Mouse (Mus musculus): ENCODE results near the gene Psmb8. TPM values are rescaled to one million over a fixed set of nuclear protein-coding genes. Genes with fewer than 3 reads are reported as not detected.

Gene Psmb8
- total RNA-seq, 2 experiments from 2014 or later = 2.9 to 3.4 TPM

DNA sequence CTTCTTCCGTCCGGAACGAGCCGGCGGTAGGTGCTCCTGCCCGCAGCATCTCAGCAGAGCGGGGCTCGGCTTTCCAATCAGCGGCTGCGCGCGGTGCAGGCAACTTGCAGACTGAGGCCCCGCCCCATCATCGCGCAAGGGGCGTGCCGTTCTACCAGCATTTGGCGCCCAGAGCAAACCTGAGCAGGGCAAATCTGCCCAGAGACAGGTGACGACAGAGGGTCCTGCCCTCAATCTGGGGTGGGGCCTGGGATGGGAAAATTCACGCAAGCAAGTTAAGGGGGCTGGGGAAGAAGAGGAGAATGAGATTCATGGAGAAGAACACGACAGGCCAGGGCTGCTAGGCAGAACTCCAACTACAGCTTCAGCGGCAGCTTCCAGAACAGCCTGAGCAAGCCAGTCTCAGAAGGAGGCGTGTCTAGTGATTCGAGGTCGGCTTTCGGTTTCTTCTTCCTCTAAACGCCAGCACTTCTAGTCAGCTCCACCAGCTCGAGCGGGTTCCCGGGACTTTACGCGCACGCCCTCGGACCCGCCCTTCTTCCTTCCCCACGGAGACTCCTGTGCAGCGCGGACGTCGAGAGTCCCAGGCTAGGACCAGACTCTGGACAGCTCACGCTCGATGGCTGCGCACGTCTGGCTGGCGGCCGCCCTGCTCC lies 10.1 kb upstream of the Psmb8 start, which contains the start of the genes Tap1 and Psmb9:
Tap1 (plus strand) TSS at position 293 of the 656 bp plus-strand sequence.
Psmb9 (minus strand) TSS at position 504 of the 656 bp plus-strand sequence.
- DNase-seq = peak; percentile 95
- intact Hi-C loops (cut with DNase I; ENCODE audit: low total_unique reads) = no loop called here

DNA sequence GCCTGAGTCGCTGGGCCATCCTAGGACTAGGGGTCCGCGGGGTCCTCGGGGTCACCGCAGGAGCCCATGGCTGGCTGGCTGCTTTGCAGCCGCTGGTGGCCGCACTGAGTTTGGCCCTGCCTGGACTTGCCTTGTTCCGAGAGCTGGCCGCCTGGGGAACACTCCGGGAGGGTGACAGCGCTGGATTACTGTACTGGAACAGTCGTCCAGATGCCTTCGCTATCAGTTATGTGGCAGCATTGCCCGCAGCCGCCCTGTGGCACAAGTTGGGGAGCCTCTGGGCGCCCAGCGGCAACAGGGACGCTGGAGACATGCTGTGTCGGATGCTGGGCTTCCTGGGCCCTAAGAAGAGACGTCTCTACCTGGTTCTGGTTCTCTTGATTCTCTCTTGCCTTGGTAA lies 9.5 kb upstream of the Psmb8 start:
- no peak for DNase-seq
- intact Hi-C loops (cut with DNase I; ENCODE audit: low total_unique reads) = no loop called here

DNA sequence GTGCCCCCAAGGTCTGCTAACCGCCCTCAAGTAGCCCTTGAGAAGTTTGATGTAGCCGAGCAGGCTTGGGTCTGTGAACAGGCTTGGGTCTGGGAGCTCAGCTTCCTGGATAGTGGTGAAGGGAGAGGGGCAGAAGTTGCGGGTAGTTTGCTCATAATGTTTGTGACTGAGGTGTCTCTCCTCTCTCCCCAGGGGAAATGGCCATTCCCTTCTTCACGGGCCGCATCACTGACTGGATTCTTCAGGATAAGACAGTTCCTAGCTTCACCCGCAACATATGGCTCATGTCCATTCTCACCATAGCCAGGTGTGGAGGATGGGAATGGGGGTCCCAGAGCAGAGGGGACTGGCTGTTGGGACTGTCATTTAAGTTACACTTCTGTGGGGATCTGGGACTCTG lies 8.5 kb upstream of the Psmb8 start:
- intact Hi-C loops (cut with DNase I; ENCODE audit: low total_unique reads) = no loop called here
- DNase-seq = no peak

DNA sequence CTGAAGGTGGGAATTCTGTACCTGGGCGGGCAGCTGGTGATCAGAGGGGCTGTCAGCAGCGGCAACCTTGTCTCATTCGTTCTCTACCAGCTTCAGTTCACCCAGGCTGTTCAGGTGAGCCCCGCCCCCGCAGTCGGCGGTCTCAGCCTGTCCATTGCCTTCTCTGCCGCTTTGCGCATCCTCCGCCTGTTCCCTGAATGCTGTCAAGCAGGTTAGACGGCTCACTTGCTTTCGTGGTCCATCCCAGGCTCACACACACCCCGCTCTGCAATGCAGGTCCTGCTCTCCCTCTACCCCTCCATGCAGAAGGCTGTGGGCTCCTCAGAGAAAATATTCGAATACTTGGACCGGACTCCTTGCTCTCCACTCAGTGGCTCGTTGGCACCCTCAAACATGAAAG lies 4.7 kb upstream of the Psmb8 start:
- DNase-seq = no peak
- intact Hi-C loops (cut with DNase I; ENCODE audit: low total_unique reads) = no loop called here

DNA sequence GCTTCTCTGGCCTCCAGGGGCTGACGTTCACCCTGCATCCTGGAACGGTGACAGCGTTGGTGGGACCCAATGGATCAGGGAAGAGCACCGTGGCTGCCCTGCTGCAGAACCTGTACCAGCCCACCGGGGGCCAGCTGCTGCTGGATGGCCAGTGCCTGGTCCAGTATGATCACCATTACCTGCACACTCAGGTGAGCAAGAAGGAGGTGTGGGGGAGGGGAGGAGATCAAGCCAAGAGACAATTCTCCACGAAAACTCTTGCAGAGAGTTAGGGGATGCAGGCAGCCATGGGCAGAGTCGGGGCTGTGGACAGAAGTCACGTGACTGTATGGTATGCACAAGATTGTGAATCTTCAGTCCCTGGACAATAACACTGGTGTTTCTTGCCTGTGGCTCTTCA lies 4.1 kb upstream of the Psmb8 start:
- no peak for DNase-seq

DNA sequence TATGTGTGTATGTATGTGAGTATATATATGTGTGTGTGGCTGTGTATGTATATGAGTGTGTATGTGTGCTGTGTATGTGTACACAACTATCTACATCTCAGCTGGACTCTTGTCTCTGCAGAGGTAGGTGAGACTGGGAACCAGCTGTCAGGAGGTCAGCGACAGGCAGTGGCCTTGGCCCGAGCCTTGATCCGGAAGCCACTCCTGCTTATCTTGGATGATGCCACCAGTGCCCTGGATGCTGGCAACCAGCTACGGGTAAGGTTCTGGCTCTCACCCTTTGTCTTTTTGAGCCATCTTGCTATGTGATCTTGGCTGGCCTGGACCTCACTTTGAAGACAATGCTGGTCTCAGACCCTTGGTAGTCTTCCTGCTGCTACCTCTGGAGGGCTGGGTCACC lies 2.8 kb upstream of the Psmb8 start:
- DNase-seq = no peak
- intact Hi-C loops (cut with DNase I; ENCODE audit: low total_unique reads) = no loop called here

More for the DNA sequence above, 4.1 kb upstream of the Psmb8 start:
- intact Hi-C loops (cut with DNase I; ENCODE audit: low total_unique reads) = no loop called here

DNA sequence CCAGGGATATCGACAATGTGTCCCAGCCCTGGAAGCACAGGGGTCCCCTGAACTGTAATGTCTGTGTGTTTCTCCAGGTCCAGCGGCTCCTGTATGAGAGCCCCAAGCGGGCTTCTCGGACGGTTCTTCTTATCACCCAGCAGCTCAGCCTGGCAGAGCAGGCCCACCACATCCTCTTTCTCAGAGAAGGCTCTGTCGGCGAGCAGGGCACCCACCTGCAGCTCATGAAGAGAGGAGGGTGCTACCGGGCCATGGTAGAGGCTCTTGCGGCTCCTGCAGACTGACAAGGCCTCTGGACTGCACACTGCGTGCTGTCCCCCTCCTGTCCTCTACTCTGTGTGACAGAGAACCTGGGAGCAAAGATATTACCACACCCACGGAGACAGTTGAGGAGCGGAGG lies 1.0 kb upstream of the Psmb8 start:
- DNase-seq = no peak
- intact Hi-C loops (cut with DNase I; ENCODE audit: low total_unique reads) = no loop called here

DNA sequence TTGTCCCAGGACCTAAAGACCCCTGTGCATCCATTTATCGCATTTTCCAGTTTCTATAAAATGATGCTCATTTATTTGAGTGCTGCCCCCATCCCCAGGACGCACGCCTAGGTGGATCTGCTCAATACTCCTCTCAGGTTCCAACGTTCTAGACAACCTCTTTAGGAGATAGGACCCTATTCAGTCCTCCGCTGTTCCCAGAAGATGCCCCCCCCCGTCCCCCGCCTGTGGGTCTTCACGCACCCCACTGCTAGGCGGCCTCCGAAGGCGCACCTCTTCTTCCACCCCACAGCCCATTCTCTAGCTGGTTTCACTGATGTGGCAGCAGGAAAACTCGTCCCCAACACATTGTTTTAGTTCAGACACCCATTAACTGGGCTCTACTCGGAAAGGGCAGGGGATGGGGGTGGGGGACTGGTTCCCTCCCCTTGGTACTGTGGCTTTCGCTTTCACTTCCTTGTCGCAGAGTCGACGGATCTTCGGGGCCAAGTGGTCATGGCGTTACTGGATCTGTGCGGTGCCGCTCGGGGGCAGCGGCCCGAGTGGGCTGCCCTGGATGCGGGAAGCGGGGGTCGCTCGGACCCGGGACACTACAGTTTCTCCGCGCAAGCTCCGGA lies 491 bp downstream of the Psmb8 start:
- peak; percentile 35 for DNase-seq

DNA sequence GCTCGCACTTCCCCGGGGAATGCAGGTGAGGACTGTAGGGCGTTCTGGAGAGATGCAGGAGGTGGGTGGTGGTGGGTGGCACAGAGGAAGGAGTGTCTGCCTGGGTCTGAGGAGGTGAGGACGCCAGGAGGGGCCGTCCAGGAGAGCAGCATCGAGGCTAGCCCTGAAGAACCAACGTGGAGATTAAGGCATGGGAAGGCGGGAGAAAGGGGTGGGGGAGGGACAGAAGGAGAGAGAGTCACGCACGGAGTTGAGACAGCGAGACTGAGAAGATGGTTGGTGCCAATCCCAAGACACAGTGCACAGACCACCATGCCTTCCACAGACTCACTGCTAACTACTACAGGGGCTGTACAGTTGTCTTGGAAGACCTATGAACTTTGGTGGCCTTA lies 996 bp downstream of the Psmb8 start:
- intact Hi-C loops (cut with DNase I; ENCODE audit: low total_unique reads) = no loop called here
- no peak for DNase-seq

More for the DNA sequence above, 491 bp downstream of the Psmb8 start:
- intact Hi-C loops (cut with DNase I; ENCODE audit: low total_unique reads) = no loop called here

DNA sequence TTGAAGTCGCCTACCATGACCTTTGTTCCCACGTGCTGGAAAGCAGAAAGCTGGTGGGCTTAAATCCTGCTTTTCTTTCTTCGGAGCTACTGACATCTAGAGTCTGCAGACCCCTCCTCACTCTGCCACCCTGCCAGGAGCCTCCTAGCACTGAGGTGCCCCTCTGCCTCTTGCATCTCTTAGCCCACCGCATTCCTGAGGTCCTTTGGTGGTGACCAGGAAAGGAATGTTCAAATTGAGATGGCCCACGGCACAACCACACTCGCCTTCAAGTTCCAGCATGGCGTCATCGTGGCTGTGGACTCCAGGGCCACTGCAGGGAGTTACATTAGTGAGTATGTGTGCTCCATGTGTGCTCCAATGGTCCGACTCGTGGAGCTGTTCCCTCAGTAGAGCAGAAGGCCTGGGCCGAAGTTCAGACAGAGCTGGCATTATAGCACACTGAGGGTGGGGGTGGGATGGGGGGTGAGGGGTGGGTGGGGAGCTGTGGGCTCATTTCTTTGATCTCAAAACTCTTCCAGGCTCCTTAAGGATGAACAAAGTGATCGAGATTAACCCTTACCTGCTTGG lies 1.6 kb downstream of the Psmb8 start:
- intact Hi-C loops (cut with DNase I; ENCODE audit: low total_unique reads) = no loop called here

DNA sequence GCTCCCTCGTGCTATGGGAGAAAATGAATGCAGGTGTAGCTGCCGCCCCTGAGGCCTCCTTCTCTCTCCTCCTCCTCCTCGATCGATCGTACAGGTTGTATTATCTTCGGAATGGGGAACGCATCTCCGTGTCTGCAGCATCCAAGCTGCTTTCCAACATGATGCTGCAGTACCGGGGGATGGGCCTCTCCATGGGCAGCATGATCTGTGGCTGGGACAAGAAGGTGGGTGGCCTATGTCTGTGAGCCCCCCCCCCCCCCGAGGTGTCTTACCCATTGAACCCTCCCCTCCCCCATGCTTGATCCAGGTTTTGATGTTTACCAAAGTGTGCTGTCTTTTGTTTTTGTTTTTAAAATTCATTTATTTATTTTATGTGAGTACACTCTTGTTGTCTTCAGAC lies 2.5 kb downstream of the Psmb8 start:
- DNase-seq = no peak
- intact Hi-C loops (cut with DNase I; ENCODE audit: low total_unique reads) = no loop called here

More for the DNA sequence above, 1.6 kb downstream of the Psmb8 start:
- DNase-seq = no peak

DNA sequence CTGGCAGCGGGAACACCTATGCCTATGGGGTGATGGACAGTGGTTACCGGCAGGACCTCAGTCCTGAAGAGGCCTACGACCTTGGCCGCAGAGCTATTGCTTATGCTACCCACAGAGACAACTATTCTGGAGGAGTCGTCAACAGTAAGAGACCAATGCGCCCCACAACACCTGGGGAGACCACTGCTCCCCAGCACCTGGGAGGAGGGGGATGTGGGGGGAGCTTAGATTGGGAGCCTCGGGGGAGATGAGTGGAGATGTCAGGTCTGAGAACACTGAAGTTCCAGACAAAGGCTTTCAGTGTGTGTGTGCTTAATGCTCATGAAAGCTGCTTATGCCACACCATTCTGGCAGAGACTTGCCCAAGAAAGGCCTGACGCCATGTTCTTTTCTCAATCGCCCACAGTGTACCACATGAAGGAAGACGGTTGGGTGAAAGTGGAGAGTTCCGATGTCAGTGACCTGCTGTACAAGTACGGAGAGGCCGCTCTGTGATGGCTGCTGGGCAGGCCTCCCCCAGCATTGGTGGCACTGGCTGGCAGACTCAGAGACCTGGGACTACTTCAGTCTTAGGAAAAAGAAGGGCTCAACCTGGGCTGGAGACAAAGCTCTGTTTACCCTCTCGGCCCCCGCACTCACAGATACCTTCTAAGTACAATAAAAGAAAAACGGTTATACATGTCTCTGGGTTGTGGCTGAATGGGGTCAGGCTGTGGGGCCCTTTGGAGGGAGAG lies 3.4 kb downstream of the Psmb8 start:
- no peak for DNase-seq
- intact Hi-C loops (cut with DNase I; ENCODE audit: low total_unique reads) = no loop called here

DNA sequence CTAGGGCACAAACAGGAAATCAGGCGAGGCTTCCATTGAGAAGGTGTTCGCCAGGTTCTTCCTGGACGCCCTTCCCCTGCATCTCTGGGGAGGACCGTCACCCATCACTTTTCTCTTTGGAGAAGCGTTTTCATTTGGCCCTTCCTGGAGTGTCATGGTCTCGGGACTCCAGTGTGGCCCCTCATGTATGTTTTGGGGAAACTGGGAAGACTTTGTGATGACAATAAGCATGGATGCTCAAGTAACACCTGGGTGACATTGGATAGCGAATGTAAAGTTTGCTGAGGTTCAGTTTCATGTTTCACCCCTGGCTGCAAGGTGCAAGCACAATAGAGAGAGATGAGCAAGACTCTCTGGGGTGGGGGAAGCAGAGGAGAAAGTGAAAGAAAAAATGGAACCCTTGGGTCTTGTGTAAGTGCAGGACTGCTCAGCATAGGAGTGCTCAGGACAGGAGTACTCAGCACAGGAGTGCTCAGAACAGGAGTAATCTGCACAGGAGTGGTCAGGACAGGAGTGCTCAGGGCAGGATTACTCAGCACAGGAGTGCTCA lies 4.1 kb downstream of the Psmb8 start:
- intact Hi-C loops (cut with DNase I; ENCODE audit: low total_unique reads) = no loop called here
- no peak for DNase-seq

DNA sequence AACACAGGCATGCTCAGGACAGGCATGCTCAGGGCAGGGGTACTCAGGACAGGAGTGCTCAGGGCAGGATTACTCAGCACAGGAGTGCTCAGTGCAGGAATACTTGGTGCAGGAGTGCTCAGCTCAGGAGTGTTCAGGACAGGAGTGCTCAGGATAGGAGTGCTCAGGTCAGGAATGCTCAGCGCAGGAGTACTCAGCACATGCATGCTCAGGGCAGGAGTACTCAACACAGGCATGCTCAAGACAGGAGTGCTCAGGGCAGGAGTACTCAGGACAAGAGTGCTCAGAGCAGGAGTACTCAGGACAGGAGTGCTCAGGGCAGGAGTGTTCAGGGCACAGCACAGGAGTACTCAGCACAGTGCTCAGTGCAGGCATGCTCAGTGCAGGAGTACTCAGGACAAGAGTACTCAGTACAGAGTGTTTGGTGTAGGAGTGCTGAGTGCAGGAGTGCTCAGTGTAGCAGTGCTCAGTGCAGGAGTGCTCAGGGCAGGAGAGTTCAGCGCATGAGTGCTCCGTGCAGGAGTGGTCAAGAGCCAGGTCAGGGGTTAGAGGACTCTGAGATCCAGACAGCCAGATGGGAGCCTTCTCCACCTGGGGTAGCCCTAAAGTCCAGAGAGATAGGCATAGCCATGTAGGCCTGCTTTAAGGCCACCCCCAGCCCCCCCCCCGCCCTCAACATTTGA lies 5.4 kb downstream of the Psmb8 start:
- DNase-seq = no peak
- intact Hi-C loops (cut with DNase I; ENCODE audit: low total_unique reads) = no loop called here

DNA sequence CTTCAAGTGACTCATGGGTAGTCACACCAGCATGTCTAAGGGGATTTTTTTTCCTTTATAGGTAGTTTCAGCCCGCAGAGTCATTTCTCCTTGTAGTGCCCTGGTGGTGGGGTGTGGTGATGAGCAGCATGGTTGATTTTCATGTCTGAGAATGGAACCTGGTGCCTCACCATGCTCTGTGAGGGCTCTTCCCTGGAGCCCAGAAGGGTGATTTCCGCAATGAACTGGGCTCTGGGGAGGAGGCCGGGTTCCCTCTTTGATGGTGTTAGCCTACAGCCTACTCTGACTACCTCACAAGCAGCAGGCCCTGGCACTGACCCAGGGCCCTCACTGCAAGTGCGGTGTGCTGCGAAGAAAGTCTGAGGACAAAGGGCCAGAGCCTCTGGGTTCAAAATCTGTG lies 5.9 kb downstream of the Psmb8 start, which contains the start of gene Tap2:
Tap2 (plus strand) TSS at position 84 of the 400 bp plus-strand sequence.
- intact Hi-C loops (cut with DNase I; ENCODE audit: low total_unique reads) = no loop called here
- no peak for DNase-seq

DNA sequence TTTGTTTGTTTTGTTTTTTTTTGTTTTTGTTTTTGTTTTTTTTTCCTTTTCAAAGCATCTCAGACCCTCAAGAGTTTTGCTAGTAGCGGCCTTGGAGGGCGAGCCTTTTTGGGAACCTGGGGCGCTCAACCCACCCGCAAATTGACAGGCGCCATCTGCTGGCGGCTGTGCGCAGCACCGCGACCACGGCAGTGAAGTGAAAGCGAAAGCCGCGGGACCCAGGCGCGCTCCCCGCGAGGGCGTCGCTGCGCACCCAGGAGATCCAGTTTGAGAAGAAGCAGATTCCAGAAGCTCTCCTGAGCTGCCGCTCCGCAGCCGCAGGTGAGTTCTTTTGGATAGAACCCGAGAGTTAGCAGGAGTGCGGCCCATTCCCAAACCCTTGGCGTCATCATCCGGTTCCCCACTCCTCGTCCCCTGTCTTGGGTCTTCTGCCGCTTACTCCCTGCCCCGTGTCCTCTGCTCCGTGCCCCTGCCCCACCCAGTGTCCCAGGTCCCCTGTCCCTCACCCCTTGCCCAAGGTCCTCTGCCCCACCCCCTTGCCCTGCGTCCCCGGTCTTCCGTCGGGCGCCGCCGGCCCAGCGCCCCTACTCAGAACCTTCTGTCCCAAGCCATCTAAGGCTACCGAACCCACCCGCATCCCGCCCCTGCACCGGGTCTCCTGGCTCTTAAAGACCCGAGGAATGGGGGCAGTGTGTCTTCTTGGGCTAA lies 6.9 kb downstream of the Psmb8 start:
- intact Hi-C loops (cut with DNase I; ENCODE audit: low total_unique reads) = no loop called here

DNA sequence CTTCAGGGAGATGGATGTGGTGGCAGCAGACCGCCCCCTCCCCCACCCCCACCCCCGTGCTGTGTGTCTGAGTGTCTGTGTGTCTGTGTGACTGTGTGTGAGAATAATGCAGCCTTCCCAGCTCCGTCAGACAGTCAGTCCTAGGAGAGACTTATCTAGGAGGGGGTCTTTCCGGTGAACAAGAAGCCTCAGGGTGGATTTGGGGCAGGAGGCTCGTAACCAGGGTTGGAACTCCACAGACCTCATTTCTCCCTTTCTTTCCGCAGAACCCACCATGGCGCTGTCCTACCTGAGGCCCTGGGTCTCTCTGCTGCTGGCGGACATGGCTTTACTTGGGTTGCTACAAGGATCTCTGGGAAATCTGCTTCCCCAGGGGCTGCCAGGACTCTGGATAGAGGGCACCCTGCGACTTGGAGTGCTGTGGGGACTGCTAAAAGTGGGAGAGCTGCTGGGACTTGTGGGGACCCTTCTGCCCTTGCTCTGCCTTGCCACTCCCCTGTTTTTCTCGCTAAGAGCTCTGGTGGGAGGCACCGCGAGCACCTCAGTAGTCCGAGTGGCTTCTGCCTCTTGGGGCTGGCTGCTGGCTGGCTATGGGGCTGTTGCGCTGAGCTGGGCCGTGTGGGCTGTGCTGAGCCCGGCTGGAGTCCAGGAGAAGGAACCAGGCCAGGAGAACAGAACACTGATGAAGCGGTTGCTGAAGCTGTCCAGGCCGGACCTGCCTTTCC lies 7.7 kb downstream of the Psmb8 start:
- intact Hi-C loops (cut with DNase I; ENCODE audit: low total_unique reads) = no loop called here
- DNase-seq = peak; percentile 58

More for the DNA sequence above, 6.9 kb downstream of the Psmb8 start:
- DNase-seq = peak; percentile 88

DNA sequence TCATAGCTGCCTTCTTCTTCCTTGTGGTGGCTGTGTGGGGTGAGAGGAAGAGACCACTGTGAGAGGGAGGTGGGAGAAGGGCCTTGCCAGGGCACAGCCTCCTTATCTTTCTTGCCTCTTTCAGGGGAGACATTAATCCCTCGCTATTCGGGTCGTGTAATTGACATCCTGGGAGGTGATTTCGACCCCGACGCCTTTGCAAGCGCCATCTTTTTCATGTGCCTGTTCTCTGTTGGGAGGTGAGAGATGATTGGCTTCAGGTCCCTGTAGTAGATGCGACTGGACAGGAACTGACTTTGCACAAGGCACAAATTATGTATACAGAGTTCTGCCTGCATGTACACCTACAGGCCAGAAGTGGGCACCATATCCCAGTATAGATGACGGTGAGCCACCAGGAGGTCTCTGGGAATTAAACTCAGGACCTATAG lies 8.2 kb downstream of the Psmb8 start:
- intact Hi-C loops (cut with DNase I; ENCODE audit: low total_unique reads) = no loop called here
- DNase-seq = no peak

Measured in gastrocnemius, postnatal 14 days (tissue).